Mouse (Mus musculus): ENCODE results near the gene Stra8.

- TF ChIP-seq POLR2A (IDR thresholded peaks at IDR 0.05; ENCODE audit: low read depth, low read length) (no peak), CTCF (IDR thresholded peaks at IDR 0.05; ENCODE audit: extremely low read depth, insufficient read length, insufficient replicate concordance, low read depth, low read length) (no peak)
These were observed 19.0 kb upstream of the Stra8 start for GRCm38 (mm10) chr6:34900990-34901389.

All from small intestine, adult 2 months (tissue).